28 mouse cellular contexts compared by ENCODE assay signal in genomic region chr2:122218234-122218633, GRCm38 (mm10). TPM values are rescaled to one million over a fixed set of nuclear protein-coding genes. Genes with fewer than 3 reads are reported as not detected.
"Had no signal": no experiment of that assay in that cellular context is flagged by ENCODE, and none has a peak within 500 bp of the region (broad histone marks: within the 10 kb centered on the region; RNA-seq: fewer than 3 reads in every experiment).

No protein-coding gene starts in this region.

- H3K9me3 ChIP-seq: kidney, embryonic 15.5 days; limb, embryonic 12.5 days; limb, embryonic 15.5 days had no signal

- ATAC-seq: lung, postnatal 0 days had no signal

- H3K4me1 ChIP-seq: kidney, embryonic 15.5 days; limb, embryonic 12.5 days; limb, embryonic 15.5 days had no signal

- H3K9ac ChIP-seq: kidney, embryonic 15.5 days; limb, embryonic 12.5 days; limb, embryonic 15.5 days; lung, embryonic 14.5 days had no signal

- DNase-seq: kidney, adult 11 months; kidney, adult 8-10 months; kidney, postnatal 10 days; kidney, postnatal 4 days; layer of hippocampus, adult 9-11 months; left cerebral cortex, postnatal 4 days; lung, embryonic 14.5 days; midbrain, embryonic 14.5 days; thymus, adult 2 months; thymus, postnatal 14 days; thymus, postnatal 4 days had no signal

- H3K4me3 ChIP-seq: kidney, embryonic 15.5 days; layer of hippocampus, adult 2 months; limb, embryonic 12.5 days; limb, embryonic 15.5 days had no signal

- H3K27me3 ChIP-seq: kidney, embryonic 15.5 days; limb, embryonic 12.5 days; limb, embryonic 15.5 days had no signal

- H3K27ac ChIP-seq: kidney, embryonic 15.5 days; layer of hippocampus, adult 2 months; limb, embryonic 12.5 days; limb, embryonic 15.5 days; macrophage; stomach, postnatal 0 days had no signal

- H3K36me3 ChIP-seq: kidney, embryonic 15.5 days; limb, embryonic 12.5 days; limb, embryonic 15.5 days had no signal

- H3K4me2 ChIP-seq: kidney, embryonic 15.5 days; limb, embryonic 12.5 days; limb, embryonic 15.5 days; lung, embryonic 14.5 days; midbrain, embryonic 11.5 days had no signal

RNA-seq across cellular contexts. Expression of gene Terb2, which starts 32.2 kb away (rescaled TPM):
- total RNA-seq: layer of hippocampus, adult 2 months; layer of hippocampus, postnatal 25 days; left cerebral cortex, adult 18-20 months; left cerebral cortex, postnatal 10 days; left cerebral cortex, postnatal 4 days; megakaryocyte-erythroid progenitor cell, adult 5-6 weeks; midbrain, postnatal 0 days had no signal
- polyA plus RNA-seq: kidney, embryonic 15.5 days; limb, embryonic 12.5 days; limb, embryonic 15.5 days; liver, embryonic 16.5 days; lung, embryonic 14.5 days; lung, postnatal 0 days; macrophage; midbrain, embryonic 11.5 days; midbrain, embryonic 14.5 days; midbrain, postnatal 0 days; neural tube, embryonic 11.5 days; neural tube, embryonic 14.5 days; stomach, embryonic 14.5 days; stomach, postnatal 0 days; thymus, adult 2 months had no signal

RNA-seq across cellular contexts. Expression of gene Patl2, which starts 32.2 kb away (rescaled TPM):
- total RNA-seq: layer of hippocampus, adult 2 months; layer of hippocampus, postnatal 25 days; left cerebral cortex, postnatal 4 days; megakaryocyte-erythroid progenitor cell, adult 5-6 weeks had no signal
- polyA plus RNA-seq: kidney, embryonic 15.5 days; limb, embryonic 12.5 days; limb, embryonic 15.5 days; lung, embryonic 14.5 days; lung, postnatal 0 days; midbrain, embryonic 11.5 days; midbrain, embryonic 14.5 days; neural tube, embryonic 11.5 days; stomach, embryonic 14.5 days; stomach, postnatal 0 days had no signal

RNA-seq across cellular contexts. Expression of gene Trim69, which starts 57.7 kb away (rescaled TPM):
- total RNA-seq: layer of hippocampus, adult 2 months; layer of hippocampus, postnatal 25 days; left cerebral cortex, adult 18-20 months; left cerebral cortex, postnatal 10 days; left cerebral cortex, postnatal 4 days; midbrain, postnatal 0 days had no signal
- polyA plus RNA-seq: kidney, embryonic 15.5 days; limb, embryonic 12.5 days; lung, embryonic 14.5 days; lung, postnatal 0 days; midbrain, embryonic 11.5 days; midbrain, embryonic 14.5 days; midbrain, postnatal 0 days; neural tube, embryonic 11.5 days; neural tube, embryonic 14.5 days; stomach, postnatal 0 days had no signal
